Mouse (Mus musculus) gastrocnemius, postnatal 25 days (tissue): ENCODE data around the gene Psmd5. TPM values are rescaled to one million over a fixed set of nuclear protein-coding genes. Genes with fewer than 3 reads are reported as not detected.
A peak's percentile ranks its signal among the peaks of the same experiment; 100 is the strongest.
"Not testable (repeated sequence)": the region's sequence is repeated elsewhere in the genome, so short reads cannot be mapped to it uniquely, and the experiment has no call there.

ENCODE experiments used
- DNase-seq: peaks from one replicate; pipeline ENCODE4 v3.0.0; 2022
- total RNA-seq, 2 experiments: library from RNA; stranded (reverse); gene quantifications; 1 replicate in 1 of 2; 2 replicates in 1 of 2; pipeline ENCODE4 v1.2.3; 2021

Psmd5 gene
- total RNA-seq, 2 experiments from 2014 or later: 8.2 to 13.3 TPM

- DNase-seq: no peak
Observed at GRCm38 (mm10) chr2:34896821-34897460, 22.2 kb upstream of the Psmd5 start.

GRCm38 (mm10) chr2:34895503-34896113 is 20.8 kb upstream of the Psmd5 start:
- no peak for DNase-seq

- DNase-seq: no peak
Observed at GRCm38 (mm10) chr2:34893950-34894349, 19.2 kb upstream of the Psmd5 start.

GRCm38 (mm10) chr2:34884186-34884585 is 9.4 kb upstream of the Psmd5 start:
- DNase-seq: no peak

- no peak for DNase-seq
Observed at GRCm38 (mm10) chr2:34883190-34883589, 8.4 kb upstream of the Psmd5 start.

GRCm38 (mm10) chr2:34882757-34883156 is 8.0 kb upstream of the Psmd5 start:
- no peak for DNase-seq

GRCm38 (mm10) chr2:34880054-34880453 is 5.3 kb upstream of the Psmd5 start:
- no peak for DNase-seq

GRCm38 (mm10) chr2:34874271-34874670 is 497 bp downstream of the Psmd5 start, which contains the start of gene Cutal:
Gene Cutal (plus strand): TSS chr2:34874396.
- DNase-seq: no peak

- DNase-seq: peak; percentile 93
Observed at GRCm38 (mm10) chr2:34870520-34871474, 4.0 kb downstream of the Psmd5 start.

GRCm38 (mm10) chr2:34869680-34870079 is 5.1 kb downstream of the Psmd5 start:
- no peak for DNase-seq

GRCm38 (mm10) chr2:34857728-34858127 is 17.0 kb downstream of the Psmd5 start:
- DNase-seq: no peak

- DNase-seq: no peak
Observed at GRCm38 (mm10) chr2:34855265-34855664, 19.5 kb downstream of the Psmd5 start.

- DNase-seq: no peak
Observed at GRCm38 (mm10) chr2:34847702-34848101, 27.1 kb downstream of the Psmd5 start.

GRCm38 (mm10) chr2:34843211-34843939 is 31.4 kb downstream of the Psmd5 start:
- peak; percentile 66 for DNase-seq

GRCm38 (mm10) chr2:34841706-34842105 is 33.1 kb downstream of the Psmd5 start:
- DNase-seq: no peak

GRCm38 (mm10) chr2:34840143-34840542 is 34.6 kb downstream of the Psmd5 start:
- not testable (repeated sequence) for DNase-seq

GRCm38 (mm10) chr2:34835669-34836068 is 39.1 kb downstream of the Psmd5 start:
- no peak for DNase-seq

GRCm38 (mm10) chr2:34833624-34834023 is 41.1 kb downstream of the Psmd5 start:
- no peak for DNase-seq

- DNase-seq: not testable (repeated sequence)
Observed at GRCm38 (mm10) chr2:34832766-34833457, 41.9 kb downstream of the Psmd5 start, which contains the start of gene Gm34653. Gene Gm34653 (plus strand): TSS chr2:34833007.

- not testable (repeated sequence) for DNase-seq
Observed at GRCm38 (mm10) chr2:34830066-34830465, 44.7 kb downstream of the Psmd5 start.

GRCm38 (mm10) chr2:34828026-34828425 is 46.7 kb downstream of the Psmd5 start:
- no peak for DNase-seq
